Mouse (Mus musculus) gastrocnemius, postnatal 4 days (tissue): ENCODE measurements at regions not wholly inside any gene's neighbourhood (a gene's known extent, or its start where the extent isn't known, plus 50 kb on each side); places are given as distances from the start of the nearest gene placed in this dataset.
"Not testable (repeated sequence)": the region's sequence is repeated elsewhere in the genome, so short reads cannot be mapped to it uniquely, and the experiment has no call there.

Experiments used
- DNase-seq, 2 experiments: peaks; one replicate each; pipeline ENCODE4 v3.0.0; 2021 to 2022; ENCODE audit warnings: low spot score in 2 of 2, mixed read lengths in 2 of 2

DNA sequence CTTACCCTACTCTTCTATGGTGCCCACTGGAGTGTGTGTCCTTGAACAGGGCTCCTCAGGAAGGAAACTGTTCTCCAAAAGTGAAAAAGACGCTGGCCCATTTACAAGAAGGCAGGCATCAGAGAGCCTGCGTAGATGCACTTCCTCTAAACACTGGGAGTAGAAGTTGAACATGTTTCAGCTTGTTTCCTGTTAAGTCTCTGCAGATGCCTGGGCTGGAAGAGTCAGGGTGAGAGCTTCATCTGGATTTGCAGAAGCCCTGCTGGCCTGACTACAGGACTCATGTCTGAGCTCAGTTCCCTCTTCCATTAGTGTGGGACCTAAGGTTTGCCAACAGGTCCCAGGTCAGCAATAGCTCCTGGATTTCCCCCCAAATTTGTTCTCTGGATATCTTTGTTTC is 54.7 kb upstream of the Nlrp1b start:
- no peak for DNase-seq

- DNase-seq: not testable (repeated sequence)
Observed at GRCm38 (mm10) chr11:71288243-71288642, 57.7 kb upstream of the Nlrp1b start.

- no peak for DNase-seq
Observed at GRCm38 (mm10) chr11:71289490-71289889, 59.0 kb upstream of the Nlrp1b start.

GRCm38 (mm10) chr11:71299479-71299878 is 68.9 kb upstream of the Nlrp1b start:
- DNase-seq: no peak

DNA sequence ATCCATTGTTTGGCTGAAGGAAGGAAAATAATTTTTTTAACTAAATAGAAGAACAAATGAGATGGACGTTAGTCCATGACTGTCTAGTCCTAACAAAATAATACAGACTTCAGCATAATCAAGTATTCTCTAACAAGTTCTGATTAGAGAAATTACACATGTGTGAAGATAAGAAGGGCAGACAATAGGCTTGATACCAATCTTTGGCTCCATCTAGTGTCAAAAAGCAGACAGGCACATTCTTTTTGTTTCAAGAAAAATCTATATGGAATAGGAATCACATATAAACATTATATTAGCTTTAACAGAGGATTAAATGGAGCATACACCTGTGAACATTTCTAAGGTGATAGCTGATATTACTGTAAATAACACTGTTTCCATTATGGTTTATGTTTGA is 92.9 kb upstream of the Nlrp1b start:
- no peak for DNase-seq

DNA sequence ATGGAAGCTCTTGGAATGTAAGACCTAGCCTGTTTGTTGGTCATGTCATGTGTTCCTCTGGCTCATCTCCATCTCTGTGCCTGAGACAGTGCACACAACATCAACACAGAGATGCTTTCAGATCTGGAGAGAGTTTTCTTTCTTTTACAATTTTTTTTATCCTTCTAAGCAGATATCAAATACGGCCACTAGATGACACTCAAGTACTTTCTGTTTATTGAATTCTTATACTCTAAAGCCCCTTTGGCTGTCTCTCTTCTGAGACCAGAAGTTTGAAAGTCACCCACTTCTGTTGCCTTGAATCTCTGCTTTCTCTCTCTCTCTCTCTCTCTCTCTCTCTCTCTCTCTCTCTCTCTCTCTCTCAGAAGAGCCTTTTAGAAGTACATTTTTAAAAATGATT is 106.9 kb upstream of the Nlrp1b start:
- DNase-seq: no peak

DNA sequence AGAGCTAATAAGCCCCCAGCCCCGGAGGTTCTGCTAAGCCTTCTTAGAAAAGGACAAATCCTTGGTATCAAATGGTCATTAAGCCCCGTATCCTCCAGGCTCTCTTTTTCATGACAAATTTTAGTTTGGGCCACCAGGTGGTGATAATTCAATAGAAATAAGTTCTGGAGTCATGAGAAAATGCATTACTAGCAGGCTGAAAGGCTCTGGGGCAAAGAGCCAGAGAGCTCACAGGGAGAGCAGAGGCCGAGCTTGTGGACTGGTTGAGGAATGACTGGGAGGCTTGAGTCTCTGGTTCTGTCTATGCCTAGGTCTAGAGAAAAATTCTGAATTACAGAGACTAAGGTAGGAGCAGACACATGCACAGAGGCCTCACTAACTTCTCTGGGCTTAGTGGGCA is 115.5 kb upstream of the Nlrp1b start:
- DNase-seq: peak in 1 of 2 experiments; percentile 29

DNA sequence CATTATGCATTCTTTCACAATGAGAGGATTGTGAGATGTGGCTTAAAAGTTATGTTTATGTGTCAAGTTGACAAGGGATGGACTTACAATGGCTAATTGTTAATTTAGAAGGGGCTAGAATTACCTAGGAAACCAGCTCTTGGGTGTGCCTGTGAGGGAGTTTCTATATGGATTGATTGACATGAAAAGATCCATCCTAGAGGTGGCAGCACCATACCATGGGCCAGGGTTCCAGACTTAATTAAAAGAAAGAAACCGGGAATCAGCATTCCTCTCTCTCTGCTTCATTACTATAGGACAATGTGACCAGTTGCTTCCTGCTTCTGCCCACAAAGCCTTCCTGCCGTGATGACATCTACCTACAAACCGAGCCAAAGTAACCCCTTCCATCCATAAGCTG is 126.6 kb upstream of the Nlrp1b start:
- DNase-seq: no peak

DNA sequence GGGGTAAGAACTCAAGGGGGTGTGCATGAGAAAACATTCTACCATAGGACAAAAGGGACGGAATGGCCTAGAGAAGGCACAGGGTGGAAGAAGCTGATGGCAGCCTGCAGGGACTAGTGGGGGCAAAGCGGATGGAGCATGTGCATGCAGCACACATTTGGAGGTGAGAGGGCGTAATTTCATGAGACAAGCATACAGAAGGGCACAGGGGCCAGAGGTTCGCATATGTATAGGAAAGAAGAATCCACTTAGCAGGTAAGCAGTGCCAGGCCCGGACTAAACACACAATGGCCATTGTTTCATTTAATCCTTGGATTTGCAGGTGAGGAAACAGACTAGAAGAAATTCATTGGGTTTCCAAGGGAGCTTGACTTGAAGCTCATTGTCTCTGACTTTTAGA is 130.3 kb upstream of the Nlrp1b start:
- DNase-seq: no peak

DNA sequence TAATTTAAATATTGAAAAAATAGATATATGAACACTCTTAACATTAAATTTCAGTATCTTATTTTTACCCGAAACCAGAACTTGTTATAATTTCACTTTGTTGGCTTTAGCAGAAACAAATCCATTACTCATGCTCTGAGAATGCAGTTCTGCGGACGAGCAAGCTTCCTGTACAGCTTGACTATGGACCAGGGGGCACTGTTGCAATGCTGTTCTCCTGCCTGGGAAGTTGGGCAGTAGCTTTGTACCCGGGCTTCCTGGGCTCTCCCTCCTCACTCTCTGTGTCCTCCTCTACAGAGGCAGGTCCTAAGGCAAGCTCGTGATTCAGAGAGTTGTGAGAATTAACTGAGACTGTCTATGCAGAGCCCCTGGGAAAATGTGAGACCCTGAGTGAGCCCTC is 141.3 kb upstream of the Nlrp1b start:
- DNase-seq: no peak

- DNase-seq: no peak
Observed at GRCm38 (mm10) chr11:71375132-71375531, 144.6 kb upstream of the Nlrp1b start.

- no peak for DNase-seq
Observed at GRCm38 (mm10) chr11:71388411-71388810, 157.9 kb upstream of the Nlrp1b start.

GRCm38 (mm10) chr11:71389659-71390058 is 159.1 kb upstream of the Nlrp1b start:
- DNase-seq: peak in 1 of 2 experiments; percentile 27

GRCm38 (mm10) chr11:71390151-71390550 is 159.6 kb upstream of the Nlrp1b start:
- DNase-seq: no peak

DNA sequence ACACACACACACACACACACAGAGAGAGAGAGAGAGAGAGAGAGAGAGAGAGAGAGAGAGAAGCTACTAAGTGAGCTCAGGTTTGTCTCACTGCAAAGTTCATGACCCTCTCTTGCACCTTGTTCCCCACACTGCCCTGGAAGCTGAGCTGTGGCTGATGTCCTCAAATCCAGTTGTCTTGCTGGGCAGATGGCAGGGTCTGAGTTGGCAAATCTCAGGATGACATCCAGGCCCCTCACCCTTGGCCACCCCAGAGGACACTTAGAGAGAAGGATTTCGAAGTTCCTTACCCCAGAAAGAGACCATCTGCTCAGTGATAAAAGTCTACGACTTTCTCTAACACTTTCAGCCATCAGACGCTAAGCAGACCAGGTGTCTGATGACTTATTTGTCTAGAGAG is 160.1 kb upstream of the Nlrp1b start:
- DNase-seq: no peak

DNA sequence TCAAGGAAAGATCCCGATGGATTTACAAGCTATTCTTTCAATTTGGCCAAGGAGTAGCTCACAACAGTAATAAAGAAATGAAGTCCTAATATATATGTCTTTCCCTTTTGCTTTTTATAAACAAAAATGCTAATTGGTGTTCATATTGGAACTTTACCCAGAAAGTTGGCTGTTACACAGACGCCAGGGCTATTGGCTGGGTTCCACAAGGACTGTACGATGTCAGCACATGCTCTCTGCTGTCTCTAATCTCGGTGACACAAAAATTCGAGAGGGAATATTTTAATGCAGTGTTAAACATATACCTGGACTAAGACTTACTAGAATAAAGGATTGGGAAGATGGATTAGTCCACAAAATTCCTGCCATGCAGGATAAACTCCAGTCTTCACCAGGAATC is 162.9 kb upstream of the Nlrp1b start:
- no peak for DNase-seq

DNA sequence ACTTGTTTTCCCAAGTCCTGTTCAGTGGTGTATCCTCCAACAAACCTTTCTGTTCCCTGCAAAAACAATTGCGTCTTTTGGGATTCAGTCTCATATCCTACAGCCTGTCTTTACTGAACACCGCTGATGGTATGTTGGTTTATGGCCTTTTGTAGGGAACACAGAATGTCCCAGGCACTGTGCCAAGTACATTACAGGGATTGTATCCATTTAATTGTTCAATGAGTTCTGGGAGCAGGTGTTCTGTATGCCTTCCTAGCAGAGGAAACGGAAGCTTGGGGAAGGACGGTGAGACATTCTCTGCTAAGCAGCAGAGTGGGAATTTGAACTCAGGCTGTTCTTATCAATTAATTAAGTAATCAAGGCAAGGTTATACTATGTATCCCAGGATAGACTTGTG is 164.5 kb upstream of the Nlrp1b start:
- no peak for DNase-seq

- DNase-seq: no peak
Observed at GRCm38 (mm10) chr11:71395631-71396030, 165.1 kb upstream of the Nlrp1b start.

GRCm38 (mm10) chr11:71400351-71400750 is 169.8 kb upstream of the Nlrp1b start:
- DNase-seq: no peak

GRCm38 (mm10) chr11:71401411-71402276 is 171.1 kb upstream of the Nlrp1b start:
- DNase-seq: no peak

- no peak for DNase-seq
Observed at GRCm38 (mm10) chr11:71404361-71404760, 173.8 kb upstream of the Nlrp1b start.

- no peak for DNase-seq
Observed at GRCm38 (mm10) chr11:71407043-71407442, 176.5 kb upstream of the Nlrp1b start.

DNA sequence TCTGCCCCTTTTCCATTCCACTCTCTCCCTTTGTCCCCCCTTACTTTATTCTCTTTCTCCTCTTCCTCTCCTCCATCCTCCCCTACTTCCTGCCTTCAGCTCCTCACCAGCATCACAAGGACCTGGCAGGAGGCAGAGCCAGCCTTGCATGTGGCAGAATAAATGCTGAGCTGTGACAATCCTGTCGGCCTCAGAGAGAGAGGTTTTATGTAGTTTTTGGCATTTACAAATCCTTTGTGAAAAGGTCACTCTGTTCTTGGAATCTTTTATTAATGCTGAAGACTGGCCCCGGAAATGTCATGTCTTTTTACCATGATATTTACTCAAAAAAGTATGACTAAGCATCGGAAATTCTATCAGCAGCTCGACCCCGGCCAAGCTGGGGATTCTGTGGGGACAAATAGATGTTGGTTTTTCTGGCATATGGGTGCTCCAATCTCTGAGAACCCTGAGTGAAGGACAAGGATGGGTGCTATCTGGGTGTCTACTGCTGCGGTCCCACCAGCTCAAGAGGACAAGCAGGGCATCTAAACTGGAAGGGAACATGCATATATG is 178.8 kb upstream of the Nlrp1b start:
- DNase-seq: no peak
